Mouse (Mus musculus) stomach, postnatal 0 days (tissue): ENCODE data around the gene Agr2.

ENCODE experiments used
- CTCF ChIP-seq: IDR thresholded peaks from 2 replicates; pipeline ENCODE4 v1.5.1; 2016; ENCODE audit warnings: antibody characterized with exemption, low read depth, mild to moderate bottlenecking, moderate library complexity
- EP300 ChIP-seq: optimal IDR thresholded peaks from 2 replicates; pipeline ENCODE3; 2016; ENCODE audit warnings: antibody characterized with exemption

- TF ChIP-seq CTCF (no peak), EP300 (no peak)
Observed at GRCm38 (mm10) chr12:35984743-35985142, 8.0 kb upstream of the Agr2 start.
